Mouse (Mus musculus) NIH3T3 (cell line): ENCODE results near the gene Actc1.

Experiments used
- DNase-seq: peaks from one replicate; pipeline ENCODE4 v3.0.0-alpha.2; 2012; ENCODE audit warnings: low read depth

The Actc1 gene

GRCm38 (mm10) chr2:114049372-114049771, 4.0 kb downstream of the Actc1 start:
- no peak for DNase-seq

- DNase-seq, result peak; percentile 64
Measured at GRCm38 (mm10) chr2:114047960-114048611, 5.3 kb downstream of the Actc1 start.

GRCm38 (mm10) chr2:114046151-114046664, 7.1 kb downstream of the Actc1 start:
- no peak for DNase-seq

GRCm38 (mm10) chr2:114037926-114038325, 15.4 kb downstream of the Actc1 start:
- DNase-seq, result no peak

- DNase-seq, result no peak
Measured at GRCm38 (mm10) chr2:114032259-114032658, 21.1 kb downstream of the Actc1 start.

GRCm38 (mm10) chr2:114023383-114023782, 30.0 kb downstream of the Actc1 start:
- DNase-seq, result no peak

- DNase-seq, result no peak
Measured at GRCm38 (mm10) chr2:114020210-114020563, 33.2 kb downstream of the Actc1 start.

- DNase-seq, result no peak
Measured at GRCm38 (mm10) chr2:114019474-114020209, 33.7 kb downstream of the Actc1 start.

GRCm38 (mm10) chr2:114018136-114018535, 35.2 kb downstream of the Actc1 start:
- no peak for DNase-seq

- DNase-seq, result no peak
Measured at GRCm38 (mm10) chr2:114014839-114015238, 38.5 kb downstream of the Actc1 start.

GRCm38 (mm10) chr2:114013846-114014245, 39.5 kb downstream of the Actc1 start:
- DNase-seq, result no peak

- no peak for DNase-seq
Measured at GRCm38 (mm10) chr2:114013295-114013771, 40.0 kb downstream of the Actc1 start, which contains the start of gene Gjd2. Gjd2 (minus strand) TSS chr2:114013619.

- DNase-seq, result no peak
Measured at GRCm38 (mm10) chr2:114012749-114013211, 40.6 kb downstream of the Actc1 start.

GRCm38 (mm10) chr2:114011838-114012237, 41.5 kb downstream of the Actc1 start:
- DNase-seq, result peak; percentile 80

GRCm38 (mm10) chr2:114008321-114008720, 45.0 kb downstream of the Actc1 start:
- DNase-seq, result no peak

GRCm38 (mm10) chr2:113997484-113997883, 55.9 kb downstream of the Actc1 start:
- DNase-seq, result no peak
